Mouse (Mus musculus) megakaryocyte progenitor cell, adult 5-6 weeks (primary cell): Measurements from ENCODE around the gene Gm20388. TPM values are rescaled to one million over a fixed set of nuclear protein-coding genes. Genes with fewer than 3 reads are reported as not detected.

Source experiments
- ATAC-seq: replicated peaks from 2 replicates; pipeline ENCODE4 v1.8.0; 2016; ENCODE audit warnings: mild to moderate bottlenecking, moderate TSS enrichment, inconsistent platforms; ENCODE audit not compliant: poor library complexity
- total RNA-seq, 2 experiments: library from RNA; stranded (forward) in 1 of 2; stranded (reverse) in 1 of 2; fragments of 157-497, 149-512 nt in 1 of 2; fragments of 200-1000 nt in 1 of 2; gene quantifications; 2 replicates each; pipeline versions ENCODE4 v1.2.3 to v1.2.4; 2015 to 2017

The Gm20388 gene
- total RNA-seq, 2 experiments from 2014 or later, result 18.6 TPM; not detected in 1

- no peak for ATAC-seq
These were observed 716.7 kb downstream of the Gm20388 start for GRCm38 (mm10) chr8:120627298-120627697.

GRCm38 (mm10) chr8:120630031-120630430 lies 719.4 kb downstream of the Gm20388 start:
- no peak for ATAC-seq

GRCm38 (mm10) chr8:120630848-120631247 lies 720.2 kb downstream of the Gm20388 start:
- no peak for ATAC-seq

- no peak for ATAC-seq
These were observed 721.1 kb downstream of the Gm20388 start for GRCm38 (mm10) chr8:120631441-120632375.

- no peak for ATAC-seq
These were observed 722.5 kb downstream of the Gm20388 start for GRCm38 (mm10) chr8:120632969-120633664.

- 0 out of 2 replicates have a peak, but pooled peaks have one; percentile 12 for ATAC-seq
These were observed 723.1 kb downstream of the Gm20388 start for GRCm38 (mm10) chr8:120633665-120634271.

GRCm38 (mm10) chr8:120634329-120634839 lies 723.7 kb downstream of the Gm20388 start:
- peak; percentile 66 for ATAC-seq

- no peak for ATAC-seq
These were observed 730.6 kb downstream of the Gm20388 start for GRCm38 (mm10) chr8:120641245-120641644.

- ATAC-seq, result 0 out of 2 replicates have a peak, but pooled peaks have one; percentile 37
These were observed 731.5 kb downstream of the Gm20388 start for GRCm38 (mm10) chr8:120642031-120642662.

GRCm38 (mm10) chr8:120644663-120645062 lies 734.0 kb downstream of the Gm20388 start:
- ATAC-seq, result no peak

GRCm38 (mm10) chr8:120647532-120647931 lies 736.9 kb downstream of the Gm20388 start, which contains the start of gene 1190005I06Rik:
Gene 1190005I06Rik (minus strand): TSS chr8:120647632.
- no peak for ATAC-seq

GRCm38 (mm10) chr8:120656322-120657052 lies 745.8 kb downstream of the Gm20388 start:
- no peak for ATAC-seq

- ATAC-seq, result no peak
These were observed 746.8 kb downstream of the Gm20388 start for GRCm38 (mm10) chr8:120657415-120657814.

GRCm38 (mm10) chr8:120664566-120664965 lies 753.9 kb downstream of the Gm20388 start:
- 0 out of 2 replicates have a peak, but pooled peaks have one; percentile 17 for ATAC-seq

GRCm38 (mm10) chr8:120665726-120666455 lies 755.2 kb downstream of the Gm20388 start:
- ATAC-seq, result peak; percentile 21; the same call in 1 of the 2 replicates

- no peak for ATAC-seq
These were observed 756.3 kb downstream of the Gm20388 start for GRCm38 (mm10) chr8:120666807-120667470.

GRCm38 (mm10) chr8:120667561-120668373 lies 757.1 kb downstream of the Gm20388 start, which contains the start of the genes Gm27021 and Cox4i1:
Gene Gm27021 (minus strand): TSS chr8:120668079.
Gene Cox4i1 (plus strand): TSS chr8:120668222.
- peak; percentile 79 for ATAC-seq
